Mouse (Mus musculus): ENCODE measurements around the gene Nlrp1a. TPM values are rescaled to one million over a fixed set of nuclear protein-coding genes. Genes with fewer than 3 reads are reported as not detected.

Gene Nlrp1a
- 0.10 and 0.12 TPM in 2 replicates for polyA plus RNA-seq (2016; fragmentation: Nextera tagmentation; extraction: Ambion mirVana)

DNA sequence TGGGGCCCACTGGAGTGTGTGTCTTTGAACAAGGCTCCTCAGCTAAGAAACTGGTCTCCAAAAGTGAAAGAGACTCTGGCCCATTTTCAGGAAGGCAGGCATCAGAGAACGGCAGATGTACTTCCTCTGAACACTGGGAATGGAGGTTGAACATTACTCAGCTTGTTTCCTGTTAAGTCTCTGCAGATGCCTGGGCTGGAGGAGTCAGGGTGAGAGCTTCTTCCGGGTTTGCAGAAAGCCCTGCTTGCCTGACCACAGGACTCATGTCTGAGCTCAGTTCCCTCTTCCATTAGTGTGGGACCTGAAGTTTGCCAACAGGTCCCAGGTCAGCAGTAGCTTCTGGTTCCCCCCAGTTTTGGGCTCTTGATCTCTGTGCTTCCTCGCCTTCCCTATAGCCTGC is at the start of gene Nlrp1a:
Gene Nlrp1a, minus strand, starts transcription at position 44 of the 400 bp plus-strand sequence.
- H3K27ac ChIP-seq, result no peak within 1 kb of the TSS
- no peak within 1 kb of the TSS for H3K4me3 ChIP-seq

DNA sequence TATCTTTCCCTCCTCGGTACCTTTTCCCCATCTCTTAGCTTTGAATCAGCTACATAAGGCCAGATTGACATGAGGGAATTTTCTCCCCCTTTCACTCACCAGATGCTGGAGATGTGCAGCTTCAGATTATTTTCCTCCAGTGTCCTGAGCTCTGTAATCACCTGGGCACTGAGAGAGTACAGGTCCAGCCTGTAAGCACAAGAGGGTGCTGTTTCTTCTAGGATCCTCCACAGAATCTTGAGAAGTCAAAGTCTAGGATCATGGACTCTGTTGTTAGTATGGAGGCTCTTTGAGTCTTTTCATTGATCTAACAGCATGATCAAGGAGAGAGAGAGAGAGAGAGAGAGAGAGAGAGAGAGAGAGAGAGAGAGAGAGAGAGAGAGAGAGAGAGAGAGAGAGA is 25.1 kb upstream of the Nlrp1a start:
- ATAC-seq, result no peak
- 38% methylated on average over 1 of the region's 1 CpGs for WGBS (ENCODE audit: insufficient replicate concordance)

More for the DNA sequence above, at the start of gene Nlrp1a:
- no peaks in the 10 kb centered on the region for H3K9me3 ChIP-seq (replicated peaks)
- no peaks in the 10 kb centered on the region for H3K36me3 ChIP-seq
- 25% methylated on average over 3 of the region's 3 CpGs for WGBS (ENCODE audit: insufficient replicate concordance)
- H3K4me1 ChIP-seq, result no peaks in the 10 kb centered on the region
- no peak within 1 kb of the TSS for H3K4me2 ChIP-seq
- H3K9ac ChIP-seq, result no peak within 1 kb of the TSS
- ATAC-seq, result no peak
- H3K27me3 ChIP-seq (replicated peaks), result no peaks in the 10 kb centered on the region

DNA sequence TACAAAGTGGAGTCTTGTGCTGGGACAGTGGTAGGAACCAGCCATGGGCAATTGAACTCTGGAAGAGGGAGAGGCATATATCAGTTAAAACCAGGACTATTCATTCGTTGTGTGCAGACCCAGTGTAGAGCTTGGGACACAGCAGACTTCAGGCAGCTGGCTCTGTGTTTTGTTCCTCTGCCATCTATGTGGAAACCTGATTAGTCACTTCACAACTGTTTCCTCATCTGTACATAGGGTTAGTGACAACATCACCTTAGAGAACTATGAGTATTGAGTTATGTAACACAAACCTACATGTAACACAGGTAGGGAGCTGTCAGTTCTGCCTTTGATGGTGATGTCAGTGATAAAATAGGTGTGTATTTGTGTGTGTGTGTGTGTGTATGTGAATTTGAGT is 19.6 kb upstream of the Nlrp1a start:
- WGBS (ENCODE audit: insufficient replicate concordance), result 15% methylated on average over 1 of the region's 1 CpGs
- Histone ChIP-seq H3K27me3 (replicated peaks) (no peaks in the 10 kb centered on the region), H3K27ac (no peak overlapping the region), H3K9ac (no peak overlapping the region), H3K4me1 (no peaks in the 10 kb centered on the region), H3K4me3 (no peak overlapping the region), H3K9me3 (replicated peaks) (no peaks in the 10 kb centered on the region), H3K4me2 (no peak overlapping the region), H3K36me3 (no peaks in the 10 kb centered on the region)
- no peak for ATAC-seq

More for the DNA sequence above, 25.1 kb upstream of the Nlrp1a start:
- no peaks in the 10 kb centered on the region for H3K9me3 ChIP-seq (replicated peaks)
- H3K27ac ChIP-seq, result no peak overlapping the region
- H3K9ac ChIP-seq, result no peak overlapping the region
- no peaks in the 10 kb centered on the region for H3K36me3 ChIP-seq
- H3K4me3 ChIP-seq, result no peak overlapping the region
- H3K27me3 ChIP-seq (replicated peaks), result no peaks in the 10 kb centered on the region
- H3K4me2 ChIP-seq, result no peak overlapping the region
- no peaks in the 10 kb centered on the region for H3K4me1 ChIP-seq

DNA sequence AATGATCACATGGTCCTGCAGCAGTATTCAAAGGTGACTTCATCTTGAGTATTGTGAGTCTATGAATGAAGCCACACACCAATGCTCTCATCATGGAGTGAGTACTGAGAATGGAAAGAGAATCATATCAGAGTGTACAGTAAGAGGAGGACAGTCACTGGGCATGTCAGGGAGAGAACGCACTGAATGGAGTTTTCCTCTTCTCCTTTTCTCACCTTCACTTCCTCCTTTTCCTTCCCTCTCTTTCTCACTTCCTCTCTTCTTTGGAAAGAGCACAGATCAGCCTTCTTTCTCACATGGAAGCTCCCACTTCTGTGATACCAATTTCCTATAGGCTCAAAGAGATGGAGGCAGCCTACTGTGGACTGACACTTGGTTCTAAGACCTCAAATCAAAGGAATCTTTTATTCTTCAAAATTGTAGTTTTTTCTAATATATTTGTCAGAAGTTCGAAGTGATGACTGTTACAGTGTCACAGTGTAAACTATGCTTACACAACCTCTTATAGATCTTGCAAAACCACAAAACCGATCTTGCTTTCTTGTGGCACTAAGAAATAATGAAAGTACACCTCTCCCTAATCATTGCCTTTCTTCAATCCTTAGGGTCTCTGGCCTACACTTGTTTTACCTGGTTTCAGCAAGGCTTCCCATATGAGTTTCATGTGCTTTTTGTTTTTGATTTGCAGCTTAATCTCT is 15.1 kb upstream of the Nlrp1a start:
- 48% methylated on average over 3 of the region's 3 CpGs for WGBS (ENCODE audit: insufficient replicate concordance)
- H3K27me3 ChIP-seq (replicated peaks), result no peaks in the 10 kb centered on the region

DNA sequence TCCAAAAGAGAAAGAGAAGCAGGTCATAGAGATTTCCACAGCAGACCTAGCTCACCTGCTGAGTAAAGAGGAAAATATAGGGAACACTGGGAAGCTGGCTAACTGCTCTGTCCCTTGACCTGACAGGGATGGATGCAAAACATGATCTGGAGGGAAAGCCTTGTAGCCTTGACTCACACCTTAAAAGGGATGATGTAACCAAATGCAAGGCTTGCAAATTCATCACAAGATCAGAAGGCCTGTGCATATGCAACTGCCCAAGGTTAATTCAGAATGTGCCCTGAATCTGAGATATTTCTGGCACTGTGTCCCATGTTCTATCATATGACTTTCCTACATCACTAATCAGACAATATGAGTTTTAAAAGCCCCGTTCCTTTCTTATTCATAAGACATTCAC is 10.8 kb upstream of the Nlrp1a start:
- Histone ChIP-seq H3K9me3 (replicated peaks) (no peaks in the 10 kb centered on the region), H3K36me3 (no peaks in the 10 kb centered on the region), H3K9ac (no peak overlapping the region), H3K4me2 (no peak overlapping the region), H3K4me3 (no peak overlapping the region), H3K27ac (no peak overlapping the region), H3K4me1 (no peaks in the 10 kb centered on the region), H3K27me3 (replicated peaks) (no peaks in the 10 kb centered on the region)
- no peak for ATAC-seq
- WGBS (ENCODE audit: insufficient replicate concordance), result 64% methylated on average over 1 of the region's 1 CpGs

More for the DNA sequence above, 15.1 kb upstream of the Nlrp1a start:
- Histone ChIP-seq H3K36me3 (no peaks in the 10 kb centered on the region), H3K4me2 (no peak overlapping the region), H3K9me3 (replicated peaks) (no peaks in the 10 kb centered on the region), H3K4me3 (no peak overlapping the region), H3K9ac (no peak overlapping the region), H3K4me1 (no peaks in the 10 kb centered on the region), H3K27ac (no peak overlapping the region)
- no peak for ATAC-seq

- no peaks in the 10 kb centered on the region for H3K36me3 ChIP-seq
- H3K27me3 ChIP-seq (replicated peaks), result no peaks in the 10 kb centered on the region
- no peak overlapping the region for H3K27ac ChIP-seq
- no peaks in the 10 kb centered on the region for H3K9me3 ChIP-seq (replicated peaks)
- no peak overlapping the region for H3K4me3 ChIP-seq
- ATAC-seq, result no peak
- H3K4me1 ChIP-seq, result no peaks in the 10 kb centered on the region
- WGBS (ENCODE audit: insufficient replicate concordance), result 83% methylated on average over 1 of the region's 1 CpGs
- H3K9ac ChIP-seq, result no peak overlapping the region
- no peak overlapping the region for H3K4me2 ChIP-seq
Observed at GRCm38 (mm10) chr11:71142031-71142430, 2.5 kb downstream of the Nlrp1a start.

DNA sequence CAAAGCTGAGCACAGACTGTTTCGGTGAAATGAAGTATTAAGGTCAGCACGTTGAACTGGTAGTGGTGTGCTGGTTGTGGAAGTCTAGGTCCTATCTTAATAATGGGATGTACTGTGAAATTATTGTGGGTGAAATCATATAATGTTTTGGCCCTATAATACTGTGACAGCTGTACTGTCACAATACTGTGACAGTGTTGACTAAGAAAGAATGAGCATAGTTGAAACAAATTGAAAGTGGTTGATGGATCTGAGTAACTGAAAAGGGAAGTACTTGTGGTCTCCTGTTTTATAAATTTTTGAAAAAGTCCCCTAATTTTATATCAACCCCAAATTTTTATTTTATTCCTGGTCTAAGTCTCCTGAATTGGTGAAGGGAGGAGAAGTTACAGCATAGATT is 37.4 kb downstream of the Nlrp1a start:
- Histone ChIP-seq H3K4me2 (no peak overlapping the region), H3K4me3 (no peak overlapping the region), H3K4me1 (no peaks in the 10 kb centered on the region), H3K9ac (no peak overlapping the region), H3K9me3 (replicated peaks) (no peaks in the 10 kb centered on the region), H3K36me3 (no peaks in the 10 kb centered on the region), H3K27ac (no peak overlapping the region), H3K27me3 (replicated peaks) (no peaks in the 10 kb centered on the region)
- WGBS (ENCODE audit: insufficient replicate concordance), result 62% methylated on average over 2 of the region's 2 CpGs
- ATAC-seq, result no peak

DNA sequence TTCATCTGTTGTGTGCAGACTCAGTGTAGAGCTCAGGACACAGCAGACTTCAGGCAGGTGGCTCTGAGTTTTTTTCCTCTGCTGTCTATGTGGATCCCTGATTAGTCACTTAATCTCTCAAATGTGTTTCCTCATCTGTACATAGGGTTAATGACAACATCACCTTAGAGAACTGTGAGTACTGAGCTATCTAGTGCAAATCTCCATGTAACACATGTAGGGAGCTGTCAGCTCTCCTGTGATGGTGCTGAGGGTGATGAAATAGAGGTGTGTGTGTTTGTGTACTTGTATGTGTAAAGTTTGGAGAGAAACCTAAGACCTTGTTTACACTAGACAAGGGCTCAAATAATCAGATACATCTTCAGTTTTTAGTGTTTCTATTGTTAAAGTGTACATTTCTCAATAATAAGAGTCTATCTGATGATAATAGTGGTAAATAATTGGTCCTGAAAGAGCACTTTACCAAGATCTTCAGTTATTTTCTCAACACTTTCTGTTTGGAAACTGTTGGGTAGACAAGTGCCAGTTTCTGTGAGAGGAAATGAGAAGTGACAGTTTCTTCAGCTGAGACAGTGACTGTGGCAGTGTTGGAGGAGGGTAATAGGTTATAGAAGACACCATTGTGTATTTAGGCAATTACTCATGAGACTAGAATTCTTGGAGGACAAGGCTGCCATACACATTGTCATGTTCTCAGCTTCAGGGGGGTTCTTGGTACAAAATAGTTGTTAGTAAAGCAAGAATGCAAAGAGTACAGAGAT is 38.1 kb downstream of the Nlrp1a start:
- Histone ChIP-seq H3K36me3 (no peaks in the 10 kb centered on the region), H3K27me3 (replicated peaks) (no peaks in the 10 kb centered on the region), H3K9ac (no peak overlapping the region), H3K4me3 (no peak overlapping the region), H3K4me2 (no peak overlapping the region), H3K4me1 (no peaks in the 10 kb centered on the region), H3K9me3 (replicated peaks) (no peaks in the 10 kb centered on the region), H3K27ac (no peak overlapping the region)
- no peak for ATAC-seq

DNA sequence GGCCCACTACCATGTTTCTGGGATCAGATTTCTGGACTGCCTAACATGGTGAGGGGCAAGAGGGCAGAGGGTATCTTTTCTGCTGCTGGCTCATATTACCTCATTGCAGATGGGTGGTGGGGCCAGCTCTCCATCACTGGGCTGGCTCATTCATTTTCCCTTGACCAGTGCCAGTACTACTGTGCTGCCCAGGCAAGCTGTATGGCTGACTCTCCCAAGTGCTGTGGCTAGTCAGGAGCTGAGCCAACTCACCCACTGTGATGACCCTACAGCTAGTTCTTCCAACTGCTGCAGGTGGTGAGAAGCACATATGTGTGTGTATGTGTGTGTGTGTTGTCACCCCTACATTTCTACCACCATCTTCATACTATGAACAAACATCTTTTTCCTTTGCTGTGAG is 40.6 kb downstream of the Nlrp1a start:
- no peak overlapping the region for H3K4me2 ChIP-seq
- H3K9ac ChIP-seq, result no peak overlapping the region
- no peaks in the 10 kb centered on the region for H3K27me3 ChIP-seq (replicated peaks)
- no peaks in the 10 kb centered on the region for H3K9me3 ChIP-seq (replicated peaks)
- no peak overlapping the region for H3K27ac ChIP-seq
- ATAC-seq, result no peak
- H3K4me1 ChIP-seq, result no peaks in the 10 kb centered on the region
- H3K4me3 ChIP-seq, result no peak overlapping the region
- no peaks in the 10 kb centered on the region for H3K36me3 ChIP-seq

DNA sequence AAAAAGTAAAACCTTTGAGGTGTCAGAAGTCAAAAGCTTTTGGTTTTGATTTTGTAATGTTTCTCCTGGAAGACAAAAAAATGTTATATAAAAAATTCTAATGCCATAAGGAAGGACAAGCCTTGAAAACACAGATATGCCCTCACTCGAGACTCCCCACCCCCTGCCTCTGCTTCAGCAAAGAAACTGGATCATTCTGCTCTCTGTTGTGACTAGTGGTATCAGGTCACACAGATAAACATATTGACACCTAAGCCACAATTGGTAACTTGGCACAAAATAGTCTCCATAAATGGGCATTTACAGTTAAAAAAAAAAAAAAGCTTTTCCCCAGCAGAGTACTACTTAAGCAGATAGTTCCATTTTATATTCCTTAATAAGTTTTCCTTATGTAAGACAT is 68.2 kb downstream of the Nlrp1a start:
- 39% methylated on average over 1 of the region's 1 CpGs for WGBS (ENCODE audit: insufficient replicate concordance)
- no peaks in the 10 kb centered on the region for H3K27me3 ChIP-seq (replicated peaks)

GRCm38 (mm10) chr11:71052554-71052953 is 92.0 kb downstream of the Nlrp1a start:
- Histone ChIP-seq H3K27ac (no peak overlapping the region), H3K27me3 (replicated peaks) (no peaks in the 10 kb centered on the region), H3K9me3 (replicated peaks) (no peaks in the 10 kb centered on the region), H3K4me1 (no peaks in the 10 kb centered on the region), H3K9ac (no peak overlapping the region), H3K36me3 (no peaks in the 10 kb centered on the region), H3K4me2 (no peak overlapping the region), H3K4me3 (no peak overlapping the region)
- ATAC-seq, result no peak
- 3% methylated on average over 1 of the region's 1 CpGs for WGBS (ENCODE audit: insufficient replicate concordance)

More for the DNA sequence above, 68.2 kb downstream of the Nlrp1a start:
- Histone ChIP-seq H3K36me3 (no peaks in the 10 kb centered on the region), H3K9me3 (replicated peaks) (peaks cover 16% of the 10 kb centered on the region), H3K4me1 (no peaks in the 10 kb centered on the region), H3K27ac (no peak overlapping the region), H3K9ac (no peak overlapping the region), H3K4me3 (no peak overlapping the region), H3K4me2 (no peak overlapping the region)
- ATAC-seq, result no peak
